Mouse (Mus musculus) urinary bladder, postnatal 4 days (tissue): Measurements from ENCODE around the gene Atp8a2.

ENCODE experiments used
- DNase-seq, 2 experiments: peaks; one replicate each; pipeline ENCODE4 v3.0.0; 2021 to 2022; ENCODE audit warnings: low spot score in 2 of 2

Gene Atp8a2

GRCm38 (mm10) chr14:59927804-59928203, 269.2 kb downstream of the Atp8a2 start:
- DNase-seq: no peak

GRCm38 (mm10) chr14:59919865-59920264, 277.1 kb downstream of the Atp8a2 start:
- DNase-seq: no peak

GRCm38 (mm10) chr14:59903484-59904130, 293.4 kb downstream of the Atp8a2 start:
- no peak for DNase-seq

GRCm38 (mm10) chr14:59893971-59894370, 303.0 kb downstream of the Atp8a2 start:
- no peak for DNase-seq

- DNase-seq: no peak
These were observed 304.9 kb downstream of the Atp8a2 start for GRCm38 (mm10) chr14:59892084-59892483.

GRCm38 (mm10) chr14:59891491-59891890, 305.5 kb downstream of the Atp8a2 start:
- no peak for DNase-seq

- no peak for DNase-seq
These were observed 306.2 kb downstream of the Atp8a2 start for GRCm38 (mm10) chr14:59890818-59891217.

- DNase-seq: no peak
These were observed 306.9 kb downstream of the Atp8a2 start for GRCm38 (mm10) chr14:59890107-59890506.

- DNase-seq: no peak
These were observed 308.5 kb downstream of the Atp8a2 start for GRCm38 (mm10) chr14:59888446-59888845.

GRCm38 (mm10) chr14:59888046-59888445, 308.9 kb downstream of the Atp8a2 start:
- DNase-seq: no peak

- no peak for DNase-seq
These were observed 309.7 kb downstream of the Atp8a2 start for GRCm38 (mm10) chr14:59887061-59887861.

GRCm38 (mm10) chr14:59883517-59884069, 313.4 kb downstream of the Atp8a2 start:
- no peak for DNase-seq

GRCm38 (mm10) chr14:59880829-59881228, 316.1 kb downstream of the Atp8a2 start:
- DNase-seq: no peak

GRCm38 (mm10) chr14:59878248-59878647, 318.7 kb downstream of the Atp8a2 start:
- DNase-seq: no peak

GRCm38 (mm10) chr14:59876525-59876924, 320.5 kb downstream of the Atp8a2 start:
- DNase-seq: no peak

- DNase-seq: no peak
These were observed 328.6 kb downstream of the Atp8a2 start for GRCm38 (mm10) chr14:59868369-59868768.

- no peak for DNase-seq
These were observed 329.2 kb downstream of the Atp8a2 start for GRCm38 (mm10) chr14:59867749-59868148.

GRCm38 (mm10) chr14:59866001-59866400, 331.0 kb downstream of the Atp8a2 start:
- no peak for DNase-seq

GRCm38 (mm10) chr14:59862351-59862750, 334.6 kb downstream of the Atp8a2 start:
- DNase-seq: no peak

GRCm38 (mm10) chr14:59859830-59860229, 337.1 kb downstream of the Atp8a2 start:
- no peak for DNase-seq

- DNase-seq: no peak
These were observed 338.3 kb downstream of the Atp8a2 start for GRCm38 (mm10) chr14:59858501-59859225.

GRCm38 (mm10) chr14:59853139-59853538, 343.8 kb downstream of the Atp8a2 start:
- no peak for DNase-seq
